Mouse (Mus musculus) monocyte, adult 59 days (primary cell): ENCODE measurements around the gene Gm21876. TPM values are rescaled to one million over a fixed set of nuclear protein-coding genes. Genes with fewer than 3 reads are reported as not detected.

ENCODE experiments used
- total RNA-seq, 2 experiments: library from RNA; stranded (reverse); gene quantifications; one replicate each; pipeline ENCODE4 v1.2.4; 2023

The Gm21876 gene
- total RNA-seq: not detected

GRCm38 (mm10) chrX:21175553-21175952 lies at the start of gene Gm21876:
Gm21876 (minus strand) TSS chrX:21175653.

Other genes starting within 250 kb of the Gm21876 start
- gene Cfp, start 244.1 kb downstream of the Gm21876 start, total RNA-seq: 100 to 1,000 TPM; 418 to 461 TPM
- gene Elk1, start 225.0 kb downstream of the Gm21876 start, total RNA-seq: 10 to 100 TPM; 15.4 to 17.0 TPM
- 10 to 100 TPM; 19.2 to 27.6 TPM for gene Uxt, start 213.6 kb downstream of the Gm21876 start, total RNA-seq
- 10 to 100 TPM; 16.2 to 23.3 TPM for gene Zfp182, start 113.3 kb downstream of the Gm21876 start, total RNA-seq
- gene Spaca5, start 107.2 kb downstream of the Gm21876 start, total RNA-seq: not detected
- gene Zfp300, start 86.1 kb downstream of the Gm21876 start, total RNA-seq: under 1 TPM in 1 of 2 experiments, not detected in 1; 0.58 TPM
- not detected for gene Ssxa1, start 59.8 kb downstream of the Gm21876 start, total RNA-seq